Mouse (Mus musculus): ENCODE results near the gene Hist2h2ab.
"Not testable (repeated sequence)": the region's sequence is repeated elsewhere in the genome, so short reads cannot be mapped to it uniquely, and the experiment has no call there.

Gene Hist2h2ab

DNA sequence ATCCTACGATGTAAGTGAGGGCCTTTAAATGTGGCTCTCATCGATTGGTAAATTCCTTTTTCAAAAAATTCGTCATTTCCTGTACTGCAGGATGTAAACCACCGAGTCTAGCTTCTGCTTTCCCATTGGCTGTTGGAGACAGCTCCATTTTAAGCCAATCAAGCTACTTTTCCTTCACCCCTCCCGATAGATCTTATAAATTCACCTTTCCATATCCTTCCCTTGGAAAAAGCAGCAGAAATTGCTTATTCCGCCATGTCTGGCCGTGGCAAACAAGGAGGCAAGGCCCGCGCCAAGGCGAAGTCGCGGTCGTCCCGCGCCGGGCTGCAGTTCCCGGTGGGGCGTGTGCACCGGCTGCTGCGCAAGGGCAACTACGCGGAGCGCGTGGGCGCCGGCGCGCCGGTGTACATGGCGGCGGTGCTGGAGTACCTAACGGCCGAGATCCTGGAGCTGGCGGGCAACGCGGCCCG lies at the start of gene Hist2h2ab, which contains the start of gene Bola1:
TSS of gene Hist2h2ab (plus strand) at position 205 of the 470 bp plus-strand sequence.
TSS of gene Bola1 (minus strand) at position 49 of the 470 bp plus-strand sequence.
- peak; percentile 87 for DNase-seq (ENCODE audit: low spot score)

DNA sequence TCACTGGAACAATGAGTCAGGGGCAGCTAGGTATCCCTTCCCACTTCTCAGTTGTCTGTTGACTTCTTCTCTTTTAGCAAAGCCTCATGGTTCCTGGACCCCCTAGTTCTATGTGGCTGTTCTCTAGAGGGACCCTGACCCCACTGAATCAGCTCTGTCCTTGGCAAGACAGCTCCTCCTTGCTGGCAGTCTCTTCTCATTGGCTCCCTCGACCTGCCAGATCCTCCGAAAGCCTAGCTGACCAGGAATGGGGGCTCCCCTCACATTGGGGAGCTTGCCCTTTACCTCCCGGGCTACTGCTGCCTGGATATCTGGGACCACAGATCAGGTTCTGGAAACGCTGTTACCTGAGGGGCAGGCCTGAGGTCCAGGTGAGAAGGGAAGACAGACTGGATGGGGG lies 49.4 kb upstream of the Hist2h2ab start:
- DNase-seq (ENCODE audit: low spot score): no peak

DNA sequence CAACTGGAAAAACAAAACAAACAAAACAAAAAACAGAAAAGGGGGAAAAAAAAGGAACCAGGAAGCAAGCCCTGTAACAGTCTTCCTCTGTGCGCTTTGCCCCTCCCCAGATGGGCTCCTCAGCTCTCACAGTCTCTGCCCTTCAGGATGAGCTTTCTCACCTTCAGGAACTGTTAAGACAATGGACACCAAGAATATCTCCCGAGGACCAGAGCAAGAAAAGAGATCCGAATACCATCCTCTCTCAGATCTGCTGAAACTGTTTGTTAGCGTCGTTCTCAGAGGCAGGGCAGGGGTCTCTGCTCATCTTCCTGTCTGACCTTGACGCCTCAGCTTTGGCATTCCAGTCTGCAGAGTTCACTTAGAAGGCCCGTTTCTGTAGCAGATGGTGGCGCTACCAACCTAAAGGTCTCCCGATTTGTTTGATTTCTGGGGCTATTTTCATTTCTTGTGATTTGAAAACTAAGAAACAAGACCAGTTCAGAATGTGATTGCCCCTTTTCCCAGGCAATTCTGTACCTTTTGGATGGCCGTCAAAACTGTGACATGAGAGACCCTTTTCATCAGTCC lies 48.6 kb upstream of the Hist2h2ab start:
- peak; percentile 27 for DNase-seq (ENCODE audit: low spot score)

DNA sequence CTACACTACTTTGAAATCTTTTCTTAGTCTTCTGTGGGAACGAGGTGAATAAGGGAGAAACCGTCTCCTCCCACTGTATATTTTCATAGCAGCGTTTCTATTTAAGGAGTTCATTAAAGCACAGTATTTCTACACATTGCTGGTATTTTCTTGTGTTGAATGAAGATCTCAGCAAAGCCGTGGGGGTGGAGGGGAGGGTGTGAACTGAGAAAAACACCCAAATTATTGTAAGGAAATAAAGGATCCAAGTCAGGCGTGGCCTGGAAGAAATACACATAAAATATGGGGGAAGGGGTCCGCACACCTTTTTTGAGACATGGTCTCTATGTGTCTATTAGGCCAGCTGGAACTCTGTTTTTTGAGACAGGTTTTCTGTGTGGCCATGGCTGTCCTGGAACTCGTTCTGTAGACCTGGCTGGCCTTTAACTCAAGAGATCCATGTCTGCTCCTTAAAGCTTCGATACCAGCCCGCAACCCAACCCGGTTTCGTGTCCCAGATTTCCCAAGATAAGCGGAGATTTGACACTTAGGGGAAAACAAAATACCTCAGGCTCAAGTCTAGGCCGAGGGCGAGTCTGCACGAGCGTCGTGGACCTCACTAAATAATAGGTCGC lies 48.0 kb upstream of the Hist2h2ab start:
- no peak for DNase-seq (ENCODE audit: low spot score)

DNA sequence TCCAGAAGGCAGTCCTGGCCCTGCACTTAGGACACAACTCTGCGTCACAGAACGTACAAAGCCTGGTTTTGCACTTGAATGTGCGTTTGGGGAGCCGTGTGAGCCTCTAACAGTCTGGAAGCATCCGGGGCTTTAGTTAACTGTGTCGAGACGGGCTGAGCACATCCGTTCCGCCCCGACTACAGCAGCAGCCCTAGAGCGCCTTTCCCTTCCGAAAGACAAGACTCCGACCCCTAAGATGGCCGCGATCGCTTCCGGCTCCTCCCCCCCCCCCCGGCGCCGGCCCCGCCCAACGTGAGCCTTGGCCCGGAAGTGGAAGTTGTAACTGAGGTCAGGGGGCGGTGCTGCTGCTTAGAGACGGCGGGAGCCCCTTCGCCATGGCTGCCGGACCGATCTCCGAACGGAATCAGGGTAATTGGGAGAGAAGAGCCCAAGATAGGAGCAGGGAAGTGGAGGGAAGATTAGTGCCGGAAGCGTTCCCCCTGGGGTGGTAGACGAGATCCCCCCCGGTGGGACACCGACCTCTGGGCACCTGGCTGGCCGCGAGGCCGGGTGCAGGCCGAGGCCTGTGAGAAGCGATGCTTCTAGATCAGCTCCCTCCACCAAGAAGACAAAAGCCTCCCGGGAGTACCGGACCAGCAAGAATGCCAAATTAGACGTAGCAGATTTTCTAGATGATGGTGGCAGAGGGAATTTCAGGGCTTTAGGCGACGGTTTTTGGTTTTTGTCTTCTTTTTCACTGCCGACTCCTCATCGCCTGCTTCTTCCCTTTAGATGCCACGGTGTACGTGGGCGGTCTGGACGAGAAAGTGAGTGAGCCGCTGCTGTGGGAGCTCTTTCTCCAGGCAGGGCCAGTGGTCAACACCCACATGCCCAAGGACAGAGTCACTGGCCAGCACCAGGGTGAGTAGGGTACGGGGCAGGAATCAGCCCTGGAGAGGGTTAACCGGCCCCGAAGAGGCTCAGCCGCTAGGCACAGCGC lies 47.2 kb upstream of the Hist2h2ab start, which contains the start of gene Sf3b4:
TSS of gene Sf3b4 (plus strand) at position 136 of the 982 bp plus-strand sequence.
- DNase-seq (ENCODE audit: low spot score): peak; percentile 97

DNA sequence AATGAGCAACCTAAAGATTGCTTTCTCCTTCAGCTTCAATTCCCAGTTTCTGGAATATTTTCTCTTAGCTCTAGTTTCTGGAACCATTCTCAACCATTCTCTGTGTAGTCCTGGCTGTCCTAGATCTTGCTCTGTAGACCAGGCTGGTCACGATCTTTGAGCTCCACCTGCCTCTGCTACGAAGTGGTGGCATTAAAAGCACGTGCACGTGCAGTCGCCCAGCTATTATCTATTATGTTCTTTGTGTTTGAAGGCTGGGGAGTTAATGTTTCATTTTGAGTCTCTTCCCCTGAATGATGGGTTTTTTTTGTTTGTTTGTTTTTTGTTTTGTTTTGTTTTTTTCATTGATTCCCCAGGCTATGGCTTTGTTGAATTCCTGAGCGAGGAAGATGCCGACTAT lies 46.5 kb upstream of the Hist2h2ab start:
- no peak for DNase-seq (ENCODE audit: low spot score)

DNA sequence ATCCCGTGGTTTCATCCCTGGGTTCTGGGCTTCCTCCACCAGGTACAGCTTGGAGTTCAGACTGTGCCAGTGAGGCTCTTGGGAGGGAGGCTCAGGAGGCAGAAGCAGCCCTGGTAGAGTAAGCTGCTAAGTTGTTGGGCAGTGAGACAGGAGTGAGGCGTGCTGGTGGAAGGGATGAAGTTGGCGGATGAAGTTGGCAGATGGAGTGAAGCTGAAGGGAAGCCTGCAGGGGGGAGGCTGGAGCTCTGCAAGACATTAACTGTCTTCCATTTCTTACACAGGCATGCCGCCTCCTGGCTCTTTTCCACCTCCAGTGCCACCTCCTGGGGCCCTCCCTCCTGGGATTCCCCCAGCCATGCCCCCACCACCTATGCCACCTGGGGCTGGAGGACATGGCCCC lies 45.6 kb upstream of the Hist2h2ab start:
- DNase-seq (ENCODE audit: low spot score): not testable (repeated sequence)

DNA sequence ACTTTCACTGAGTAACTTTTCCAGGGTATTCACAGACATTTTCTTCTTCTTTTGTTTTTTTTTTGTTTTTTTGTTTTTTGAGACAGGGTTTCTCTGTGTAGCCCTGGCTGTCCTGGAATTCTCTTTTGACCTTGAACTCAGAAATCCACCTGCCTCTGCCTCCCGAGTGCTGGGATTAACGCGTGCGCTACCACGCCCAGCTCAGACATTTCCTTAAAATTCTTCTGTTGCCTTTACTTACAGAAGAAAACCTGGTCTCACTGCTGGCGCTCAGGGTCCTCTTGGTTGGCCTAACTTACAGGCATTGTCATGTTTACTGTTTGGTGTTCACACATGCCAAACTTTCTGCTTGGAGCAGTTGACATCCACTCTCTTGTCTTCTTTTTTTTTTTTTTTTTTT lies 44.4 kb upstream of the Hist2h2ab start:
- DNase-seq (ENCODE audit: low spot score): no peak

DNA sequence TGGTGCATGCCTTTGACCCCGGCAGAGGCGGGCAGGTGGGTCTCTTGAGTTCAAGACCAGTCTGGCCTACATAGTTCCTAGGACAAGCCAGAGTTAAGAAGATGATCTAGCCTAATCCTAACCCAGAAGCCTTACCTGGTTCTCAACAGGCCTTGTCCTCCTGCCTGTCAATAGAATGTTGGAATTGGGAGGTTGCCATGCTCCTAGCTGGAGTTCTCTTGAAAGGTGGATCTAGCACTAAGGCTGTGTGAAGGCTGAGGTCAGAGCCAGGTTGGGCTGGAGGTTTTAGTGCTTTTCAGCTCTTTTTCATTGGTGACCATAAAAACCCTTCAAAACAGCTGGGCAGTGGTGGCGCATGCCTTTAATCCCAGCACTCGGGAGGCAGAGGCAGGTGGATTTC lies 41.2 kb upstream of the Hist2h2ab start:
- DNase-seq (ENCODE audit: low spot score): no peak

DNA sequence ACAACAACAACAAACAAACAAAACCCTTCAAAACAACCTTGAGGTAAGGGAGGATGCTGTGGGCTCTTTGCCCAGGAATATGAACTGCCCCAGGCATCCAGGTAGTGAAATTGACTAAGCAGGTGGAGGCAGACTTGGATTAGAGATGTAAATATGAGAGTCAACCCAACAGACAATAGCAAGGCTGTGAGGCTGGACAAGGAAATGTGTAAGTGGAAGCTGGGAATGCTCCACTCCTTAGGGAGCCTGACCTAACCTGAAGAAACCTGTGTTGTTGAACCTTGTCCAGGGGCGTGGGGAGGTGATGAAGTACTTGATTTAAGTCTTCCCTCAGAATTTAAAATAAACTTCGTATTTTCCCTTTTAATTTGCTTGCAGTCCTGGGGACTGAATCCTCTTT lies 40.8 kb upstream of the Hist2h2ab start:
- DNase-seq (ENCODE audit: low spot score): no peak

DNA sequence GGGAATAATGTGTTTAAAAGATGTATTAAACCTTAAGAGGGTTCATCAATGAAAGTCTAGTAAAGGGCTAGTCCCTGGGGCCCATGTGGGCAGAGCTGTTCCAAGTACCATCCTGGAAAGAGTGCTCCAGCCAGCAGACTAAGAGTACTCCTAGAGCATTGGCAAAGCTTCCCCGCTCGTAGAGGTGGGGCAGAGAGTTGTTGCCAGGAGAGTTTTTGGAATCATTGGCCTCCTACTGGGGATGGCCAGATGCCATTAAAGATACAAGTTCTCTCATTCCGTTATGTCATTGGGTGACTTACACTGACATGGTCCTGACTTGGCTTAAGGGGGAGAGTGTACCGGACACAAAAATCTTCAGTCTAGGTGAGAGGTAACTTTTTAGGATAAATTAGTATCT lies 40.1 kb upstream of the Hist2h2ab start:
- DNase-seq (ENCODE audit: low spot score): no peak

DNA sequence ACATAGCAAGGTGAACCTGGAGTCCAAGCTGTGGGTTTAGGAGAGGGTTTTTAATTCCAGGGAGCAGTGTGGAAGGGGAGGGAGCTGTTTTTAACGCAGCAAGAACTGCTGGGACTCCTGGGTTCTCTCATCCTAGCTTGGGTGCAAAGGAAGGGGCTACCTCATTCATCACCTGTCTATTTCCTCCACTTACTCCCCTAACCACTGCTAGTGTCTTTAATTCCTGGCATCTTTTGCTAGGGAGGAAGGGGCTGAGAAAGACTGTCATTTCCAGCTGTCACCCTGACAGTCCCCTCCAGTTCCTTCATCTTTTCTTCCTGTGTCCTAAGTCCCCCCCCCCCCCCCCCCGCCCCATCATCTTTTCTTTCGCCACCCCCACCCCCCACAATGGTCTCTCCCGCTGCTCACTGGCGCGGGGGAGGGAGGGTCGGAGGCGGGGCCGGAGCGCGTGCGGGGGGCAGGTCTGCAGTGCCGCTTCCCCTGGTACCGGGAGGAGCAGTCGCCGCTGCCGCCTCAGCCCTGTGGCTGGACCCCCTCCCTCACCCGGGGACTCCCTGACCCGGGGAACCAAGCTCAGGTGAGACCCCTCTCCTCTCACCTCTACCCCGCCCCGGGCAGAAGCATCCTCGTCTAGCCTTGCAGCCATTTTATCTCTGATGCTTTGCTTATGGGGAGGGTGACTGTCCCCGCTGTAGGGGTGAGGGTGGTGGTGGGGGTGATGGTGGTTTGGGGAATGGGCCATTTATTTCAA lies 38.8 kb upstream of the Hist2h2ab start, which contains the start of gene Sv2a:
TSS of gene Sv2a (plus strand) at position 425 of the 751 bp plus-strand sequence.
- DNase-seq (ENCODE audit: low spot score): peak; percentile 34

DNA sequence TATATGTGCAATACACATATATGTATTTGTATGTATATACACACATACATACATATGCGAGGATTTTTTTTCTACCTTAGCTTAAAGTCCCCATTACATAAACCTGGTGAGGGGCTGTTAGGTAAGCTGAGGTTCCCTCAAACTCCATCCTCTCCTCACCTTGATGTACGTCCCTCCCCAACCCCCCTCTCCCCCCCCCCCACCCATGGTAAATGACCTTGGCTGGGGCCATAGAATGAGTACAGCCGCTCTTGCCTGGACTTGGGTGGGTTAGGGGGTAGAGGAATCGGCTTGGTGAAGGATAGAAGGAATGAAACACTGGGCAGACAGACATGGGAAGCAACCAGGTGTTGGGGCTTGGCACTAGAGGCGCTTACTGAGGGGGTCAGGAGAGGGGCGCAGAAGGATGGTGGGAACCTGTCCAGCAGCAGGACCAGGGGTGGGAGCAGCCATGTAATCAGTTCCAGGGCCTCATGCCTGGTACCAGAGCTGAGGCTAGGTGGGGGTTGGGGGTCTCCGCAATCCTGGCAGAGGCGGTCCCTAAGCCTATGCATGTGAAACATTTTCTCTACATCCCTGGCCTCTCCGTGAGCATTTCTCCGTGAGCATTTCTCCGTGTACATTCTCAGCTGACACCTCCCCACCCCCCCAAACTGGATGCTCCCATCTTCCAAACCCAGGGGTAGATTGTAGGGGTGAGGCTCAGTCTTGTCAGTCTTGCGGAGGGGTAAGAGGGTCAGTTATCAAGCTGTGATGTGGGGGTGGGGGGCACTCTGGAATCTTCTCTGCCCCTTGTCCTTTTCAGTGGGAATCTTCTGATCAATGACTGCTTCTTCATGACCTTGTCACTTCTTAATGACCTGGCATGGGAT lies 37.9 kb upstream of the Hist2h2ab start:
- DNase-seq (ENCODE audit: low spot score): no peak

DNA sequence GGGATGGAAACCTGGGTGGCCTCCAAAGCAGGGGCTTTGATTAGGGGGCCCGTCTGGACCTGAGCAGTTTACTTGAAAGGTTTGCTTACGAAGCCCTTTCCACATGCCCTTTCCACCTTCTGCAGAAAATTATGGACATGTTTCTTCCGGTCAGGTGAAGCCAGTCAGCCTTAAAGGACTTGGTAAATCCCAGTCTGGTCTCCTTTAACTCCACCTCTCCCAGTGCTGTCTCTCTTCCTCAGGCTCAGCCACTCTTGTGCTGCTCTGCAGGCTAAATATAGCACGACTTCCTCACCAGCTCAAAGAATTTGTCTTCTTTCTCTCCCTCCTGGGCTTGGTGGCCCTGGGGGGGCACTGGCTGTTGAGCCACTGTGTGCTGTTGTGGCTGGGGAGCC lies 37.3 kb upstream of the Hist2h2ab start:
- DNase-seq (ENCODE audit: low spot score): no peak

DNA sequence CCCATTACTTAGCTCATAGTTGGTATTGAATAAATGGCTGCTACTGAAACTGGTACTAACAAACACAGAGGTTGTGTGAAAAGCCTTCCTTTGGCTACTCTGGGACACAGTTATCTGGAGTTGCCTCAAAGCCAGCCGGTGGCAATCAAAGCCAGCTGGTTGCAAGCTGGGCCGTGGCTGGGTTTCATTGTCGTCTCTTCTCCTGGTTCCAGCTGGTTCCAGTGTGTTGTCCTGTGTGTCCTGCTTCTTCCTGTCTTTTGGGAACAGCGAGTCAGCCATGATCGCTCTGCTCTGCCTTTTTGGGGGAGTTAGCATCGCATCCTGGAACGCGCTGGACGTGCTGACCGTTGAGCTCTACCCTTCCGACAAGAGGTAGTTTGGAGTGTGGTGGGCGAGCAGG lies 26.7 kb upstream of the Hist2h2ab start:
- DNase-seq (ENCODE audit: low spot score): no peak

DNA sequence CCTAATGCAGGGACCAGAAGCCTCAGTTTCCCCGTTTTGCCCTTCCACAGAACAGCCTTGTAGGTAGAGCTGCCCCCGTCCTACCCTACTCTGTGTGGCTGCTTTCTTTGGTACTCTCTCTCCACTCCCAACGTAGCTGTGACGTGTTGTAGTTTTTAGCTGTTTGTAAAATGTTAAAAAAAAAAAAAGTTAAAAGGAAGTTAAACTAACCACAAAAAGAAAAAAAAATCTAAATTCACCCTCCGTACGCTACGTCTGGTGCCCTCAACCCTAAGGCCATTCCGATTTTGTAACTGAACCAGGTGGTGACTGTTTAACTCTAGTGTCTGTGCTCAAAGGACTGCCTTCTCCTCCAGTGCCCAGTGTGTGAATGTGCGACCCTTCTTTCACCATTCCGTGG lies 24.7 kb upstream of the Hist2h2ab start:
- no peak for DNase-seq (ENCODE audit: low spot score)

DNA sequence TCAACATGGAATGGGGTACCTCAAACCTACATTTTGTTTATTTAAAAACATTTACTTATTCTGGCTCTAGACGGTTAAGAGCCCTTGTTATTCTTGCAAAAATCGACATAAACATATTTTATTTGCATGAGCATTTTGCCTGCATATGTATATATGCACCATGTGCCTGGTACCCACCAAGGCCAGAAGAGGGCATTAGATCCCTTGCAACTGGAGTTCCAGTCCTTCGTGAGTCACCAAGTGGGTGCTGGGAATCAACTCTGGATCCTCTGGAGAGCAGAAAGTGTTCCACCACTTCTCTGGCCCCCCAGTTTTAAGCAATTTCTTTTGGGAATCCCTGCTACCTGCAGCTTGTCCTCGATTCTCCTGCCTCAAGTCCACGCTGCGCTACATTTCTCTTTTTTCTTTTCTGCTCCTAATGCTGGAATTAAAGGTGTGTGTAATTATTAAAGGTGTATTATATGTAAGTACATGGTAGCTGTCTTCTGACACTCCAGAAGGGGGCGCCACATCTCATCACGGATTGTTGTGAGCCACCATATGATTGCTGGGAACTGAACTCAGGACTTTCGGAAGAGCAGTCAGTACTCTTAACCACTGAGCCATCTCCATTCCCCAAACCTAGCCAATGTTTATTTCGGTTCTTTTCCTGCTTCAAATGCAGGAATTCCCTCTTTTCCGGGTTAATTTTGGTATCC lies 23.9 kb upstream of the Hist2h2ab start:
- no peak for DNase-seq (ENCODE audit: low spot score)

DNA sequence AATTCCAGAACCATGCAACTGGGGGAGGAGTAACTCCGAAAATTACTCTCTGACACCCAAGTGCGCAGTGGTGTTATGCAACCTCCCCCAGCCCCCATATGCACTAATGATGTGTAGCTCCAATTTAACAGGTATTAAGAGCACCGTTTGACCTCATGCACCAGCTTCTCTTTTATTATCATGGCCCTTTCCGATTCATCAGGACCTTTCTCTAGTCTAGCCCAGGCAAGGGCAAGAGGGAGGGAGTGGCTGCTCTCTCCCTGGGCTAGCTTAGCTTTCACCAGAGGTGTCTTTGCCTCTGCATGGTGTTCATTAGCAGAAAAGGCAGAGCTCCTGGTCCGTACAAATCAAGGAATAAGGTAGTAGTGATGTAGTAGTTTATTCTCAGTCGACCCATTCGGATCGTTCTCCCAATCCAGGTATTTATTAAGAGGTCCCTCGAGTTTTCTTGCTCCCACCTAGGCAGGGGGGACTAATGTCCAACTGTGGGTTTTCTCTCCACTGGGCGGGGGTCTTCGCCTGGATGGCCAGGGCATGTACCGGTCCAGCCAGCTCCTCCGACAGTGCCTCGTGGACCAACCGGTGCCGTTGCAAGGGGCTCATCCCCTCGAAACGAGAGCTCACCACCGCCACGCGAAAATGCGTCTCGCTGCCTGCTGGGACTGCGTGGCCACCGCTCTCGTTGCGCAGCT lies 23.1 kb upstream of the Hist2h2ab start:
- no peak for DNase-seq (ENCODE audit: low spot score)

DNA sequence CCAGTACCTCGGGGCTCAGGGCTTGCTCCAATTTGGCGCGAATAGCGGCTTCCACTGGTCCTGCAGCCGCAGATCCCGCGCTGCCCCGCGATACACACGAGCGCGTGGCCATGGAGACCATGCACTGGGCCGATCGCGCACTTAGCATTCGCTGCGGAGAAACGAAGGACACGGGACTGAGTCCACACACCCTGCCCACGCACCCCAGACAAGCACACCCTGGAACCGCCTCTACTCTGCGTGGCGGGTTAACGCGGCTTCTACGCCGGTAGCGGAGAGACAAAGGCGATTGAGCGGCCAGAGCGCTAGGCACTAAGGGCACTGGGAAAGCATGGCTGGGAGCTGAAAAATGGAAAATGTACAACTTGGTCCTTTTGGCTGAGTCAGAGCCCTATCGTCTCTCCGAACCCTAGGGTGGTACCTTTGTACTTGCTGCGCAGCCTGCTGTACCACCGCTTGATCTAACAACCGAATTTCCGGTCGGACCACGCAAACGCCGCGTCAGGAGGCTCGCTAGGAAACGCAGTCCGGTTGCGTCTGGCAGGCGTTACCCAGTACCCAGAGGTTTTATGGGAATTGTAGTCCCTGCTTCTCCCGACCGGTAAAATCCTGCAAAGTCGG lies 22.4 kb upstream of the Hist2h2ab start:
- peak; percentile 89 for DNase-seq (ENCODE audit: low spot score)
